ENCODE assay signal across 11 mouse cellular contexts in genomic region chr2:77972541-77972940, GRCm38 (mm10).
"Had no signal": no experiment of that assay in that cellular context is flagged by ENCODE, and none has a peak within 500 bp of the region (broad histone marks: within the 10 kb centered on the region; RNA-seq: fewer than 3 reads in every experiment).

No protein-coding gene starts in this region.

- DNase-seq: left cerebral cortex, postnatal 4 days; liver; liver, embryonic 13.5 days; liver, postnatal 0 days; lung, adult 18-20 months; lung, adult 2 months; lung, embryonic 14.5 days; lung, postnatal 14 days; lung, postnatal 36 days; lung, postnatal 4 days; midbrain, embryonic 14.5 days had no signal
